Mouse (Mus musculus): ENCODE data around the gene Psg20.
"Not testable (repeated sequence)": the region's sequence is repeated elsewhere in the genome, so short reads cannot be mapped to it uniquely, and the experiment has no call there.

Gene Psg20

DNA sequence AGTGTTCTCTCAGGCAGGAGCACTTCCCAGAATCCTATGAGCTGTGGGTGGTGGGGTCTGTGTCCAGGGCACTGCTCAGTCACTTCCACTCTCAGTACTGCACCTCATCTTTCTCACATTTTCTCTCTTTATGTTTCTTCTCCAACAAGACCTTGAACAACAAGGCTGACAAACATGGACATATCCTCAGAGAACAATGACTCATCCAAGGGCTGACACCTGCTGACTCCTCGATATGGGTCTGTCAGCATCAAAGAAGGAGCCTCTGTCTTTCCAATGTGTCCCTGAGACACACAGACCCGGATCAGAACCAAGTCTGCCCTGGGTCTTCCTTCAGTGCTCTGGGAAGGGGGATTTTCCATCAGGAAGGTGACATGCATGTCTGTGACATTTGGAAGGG lies at the start of gene Psg20:
Gene Psg20 (minus strand): TSS at position 101 of the 400 bp plus-strand sequence.
- no peak for DNase-seq (ENCODE audit: low read depth, low spot score)

DNA sequence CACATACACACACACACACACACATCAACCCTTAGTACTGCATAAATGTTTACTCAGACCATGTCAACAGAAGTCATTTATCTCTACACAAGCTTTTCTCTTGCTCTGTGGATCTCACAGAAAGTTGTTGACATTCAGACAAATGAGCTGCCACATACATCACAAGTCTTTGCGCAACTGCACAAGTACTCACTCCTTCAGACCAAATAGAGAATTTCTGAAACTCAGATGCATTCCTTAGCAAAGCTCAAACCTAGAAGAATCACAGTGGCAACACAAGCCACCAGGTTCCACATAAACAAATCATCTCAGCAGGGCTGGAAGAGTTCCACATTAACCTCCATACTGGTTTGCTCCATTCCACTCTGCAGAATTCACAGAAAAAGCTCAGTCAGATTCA lies 48.5 kb upstream of the Psg20 start:
- DNase-seq (ENCODE audit: low read depth, low spot score), result no peak

DNA sequence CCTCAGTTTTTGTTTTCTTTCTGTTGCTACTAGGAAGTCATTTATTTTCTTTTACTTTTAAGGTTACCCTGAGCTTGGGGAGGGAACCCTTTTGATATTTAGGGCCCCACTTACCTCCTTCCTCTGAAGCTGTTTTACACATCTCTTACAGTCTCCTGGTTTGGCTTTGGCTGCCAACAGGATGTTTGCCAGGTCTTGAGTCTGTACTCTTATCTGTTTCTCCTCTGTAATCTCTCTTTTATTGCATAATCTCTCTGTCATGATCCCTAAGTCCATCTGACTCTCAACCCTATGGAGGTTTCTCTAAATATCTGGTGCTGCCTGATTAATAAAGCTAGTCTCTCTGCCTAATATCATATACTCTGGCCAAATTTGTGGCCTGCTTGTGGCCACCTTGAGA lies 47.1 kb upstream of the Psg20 start:
- no peak for DNase-seq (ENCODE audit: low read depth, low spot score)

DNA sequence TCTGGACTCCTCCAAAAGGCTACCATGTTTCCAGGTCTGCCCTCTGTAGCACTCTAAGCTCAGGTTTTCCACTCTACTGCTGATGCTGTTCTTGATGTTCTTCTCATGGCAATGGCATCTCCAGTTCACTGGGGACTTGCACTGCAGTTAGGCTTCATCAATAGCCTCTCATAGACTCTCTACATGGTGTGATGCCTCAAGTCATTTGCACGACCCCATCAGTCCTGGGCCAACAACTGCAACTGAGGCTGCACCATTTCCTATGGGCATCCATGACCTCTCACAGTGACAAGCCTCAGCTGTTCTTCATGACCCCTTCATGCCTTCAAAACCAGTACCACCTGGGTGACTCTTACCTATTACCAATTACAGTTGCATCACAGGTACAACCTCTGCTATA lies 42.4 kb upstream of the Psg20 start:
- no peak for DNase-seq (ENCODE audit: low read depth, low spot score)

DNA sequence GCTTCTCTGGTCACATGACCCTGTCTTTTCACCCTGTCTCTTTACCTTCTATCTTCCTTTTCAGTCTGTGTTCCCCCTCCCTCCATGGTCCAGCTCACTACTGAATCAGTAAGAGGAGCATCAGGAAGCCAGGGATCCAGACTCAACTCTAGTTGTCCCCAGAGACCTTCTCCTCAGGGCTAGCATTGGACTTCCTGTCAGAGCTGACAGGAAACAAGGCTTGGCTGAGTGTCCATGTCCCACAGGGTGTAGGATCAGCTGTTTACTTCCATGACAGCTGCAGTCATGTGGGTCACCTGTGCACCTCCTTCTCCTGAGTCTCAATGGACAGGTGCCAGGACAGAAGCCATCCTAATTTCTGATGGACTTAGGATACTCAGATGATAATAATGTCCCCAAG lies 39.9 kb upstream of the Psg20 start:
- DNase-seq (ENCODE audit: low read depth, low spot score), result not testable (repeated sequence)

DNA sequence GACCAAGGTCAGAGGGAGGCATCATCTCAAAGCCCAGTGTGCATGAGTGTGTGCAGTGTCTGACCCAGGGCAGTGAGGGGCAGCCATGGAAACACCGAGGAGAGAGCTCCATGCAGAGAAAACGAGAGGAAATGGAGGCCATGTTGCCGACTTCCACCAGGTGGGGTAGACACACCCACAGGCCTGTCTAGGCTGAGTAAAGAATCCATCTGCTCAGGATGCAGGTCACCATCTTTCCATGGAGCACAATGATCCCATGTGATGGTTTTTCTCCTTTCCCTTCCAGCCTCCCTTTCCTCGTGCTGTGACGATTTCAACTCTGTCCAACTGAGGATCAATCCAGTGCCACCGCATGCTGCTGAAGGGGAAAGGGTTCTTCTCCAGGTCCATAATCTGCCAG lies 38.0 kb upstream of the Psg20 start:
- DNase-seq (ENCODE audit: low read depth, low spot score), result no peak

DNA sequence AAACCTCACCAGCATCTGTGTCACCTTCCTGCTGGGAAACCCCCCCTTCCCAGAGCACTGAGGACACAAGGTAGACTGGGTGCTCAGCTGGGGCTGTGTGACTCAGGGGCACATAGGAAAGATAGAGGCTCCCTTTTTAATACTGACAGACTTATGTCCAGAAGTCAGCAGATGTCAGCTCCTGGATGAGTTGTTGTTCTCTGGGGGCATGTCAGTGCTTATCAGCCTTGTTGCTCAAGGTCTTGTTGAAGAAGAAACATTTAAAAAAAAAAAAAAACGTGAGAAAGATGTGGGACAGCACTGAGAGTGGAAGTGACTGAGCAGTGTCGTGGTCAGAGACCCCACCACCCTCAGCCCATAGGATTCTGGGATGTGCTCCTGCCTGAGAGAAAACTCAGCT lies 31.8 kb upstream of the Psg20 start, which contains the start of gene Psg22:
Gene Psg22 (plus strand): TSS at position 301 of the 400 bp plus-strand sequence.
- no peak for DNase-seq (ENCODE audit: low read depth, low spot score)

DNA sequence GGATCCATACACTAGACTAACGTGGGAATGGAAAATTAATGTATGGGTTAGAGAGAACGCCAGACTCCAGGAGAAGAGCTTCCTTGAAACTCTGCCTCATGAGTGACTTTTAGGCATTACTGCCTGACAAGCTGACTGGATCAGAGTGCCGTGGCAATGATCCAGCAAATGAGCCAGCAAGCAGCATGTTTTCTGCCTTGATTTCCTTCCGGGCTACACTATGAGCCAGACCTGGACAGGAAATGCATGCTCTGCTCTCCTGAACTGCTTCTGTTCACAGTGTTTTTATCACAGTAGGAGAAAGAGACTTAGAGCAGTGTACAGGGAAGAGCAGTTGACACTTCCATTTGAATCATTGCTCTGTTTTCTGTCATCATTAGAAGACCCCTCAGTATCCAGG lies 29.6 kb upstream of the Psg20 start:
- no peak for DNase-seq (ENCODE audit: low read depth, low spot score)

DNA sequence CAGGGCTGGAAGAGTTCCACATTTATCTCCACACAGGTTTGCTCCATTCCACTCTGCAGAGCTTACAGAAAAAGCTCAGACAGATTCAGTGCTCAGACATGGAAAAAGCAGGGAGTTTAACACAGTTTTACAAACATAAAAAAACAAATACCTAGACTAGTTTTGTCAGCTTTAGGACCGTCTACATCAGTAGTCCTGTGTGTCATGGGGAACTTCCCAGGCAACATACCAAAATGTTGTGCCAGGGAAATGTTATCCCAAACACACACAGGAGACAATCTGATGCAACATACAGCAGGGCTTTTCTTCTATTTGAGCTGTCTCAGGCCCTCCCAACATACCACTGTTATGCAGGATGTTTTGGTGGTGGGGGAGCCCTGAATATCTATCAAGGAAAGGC lies 24.9 kb upstream of the Psg20 start:
- no peak for DNase-seq (ENCODE audit: low read depth, low spot score)

DNA sequence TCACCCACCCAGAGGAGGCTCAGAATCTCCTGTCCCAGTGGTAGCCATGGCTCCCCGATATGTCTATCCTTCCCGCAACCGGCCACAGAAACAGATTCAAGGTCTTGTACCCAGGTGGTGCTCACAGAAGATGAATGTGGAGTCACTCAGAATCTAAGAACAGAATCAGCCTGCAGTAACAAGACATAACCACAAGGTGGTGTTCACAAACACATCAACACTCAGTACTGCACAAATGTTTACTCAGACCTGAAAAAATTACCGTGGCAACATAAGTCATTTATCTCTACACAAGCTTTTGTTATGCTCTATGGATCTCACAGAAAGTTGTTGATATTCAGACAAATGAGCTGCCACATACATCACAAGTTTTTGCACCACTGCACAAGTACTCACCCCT lies 24.3 kb upstream of the Psg20 start:
- DNase-seq (ENCODE audit: low read depth, low spot score), result not testable (repeated sequence)

DNA sequence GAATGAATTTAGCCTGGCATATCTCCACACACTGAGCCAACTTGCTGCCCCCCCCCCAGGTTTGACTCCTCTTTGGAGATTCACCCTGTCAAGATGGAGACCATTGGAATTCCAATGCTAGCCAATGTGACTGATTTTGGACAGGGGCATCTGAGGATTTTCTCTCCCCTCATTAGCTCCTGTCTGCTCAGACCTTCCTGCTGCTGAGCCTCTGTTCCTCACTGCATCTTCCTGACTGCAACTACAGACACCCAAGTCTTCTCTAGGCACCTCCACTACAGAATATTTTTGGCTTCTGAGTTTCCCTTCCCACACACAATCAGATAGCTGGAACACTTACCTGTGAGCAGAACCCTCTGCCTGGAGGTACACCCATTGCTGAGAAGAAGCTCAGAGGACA lies 399 bp downstream of the Psg20 start:
- no peak for DNase-seq (ENCODE audit: low read depth, low spot score)

DNA sequence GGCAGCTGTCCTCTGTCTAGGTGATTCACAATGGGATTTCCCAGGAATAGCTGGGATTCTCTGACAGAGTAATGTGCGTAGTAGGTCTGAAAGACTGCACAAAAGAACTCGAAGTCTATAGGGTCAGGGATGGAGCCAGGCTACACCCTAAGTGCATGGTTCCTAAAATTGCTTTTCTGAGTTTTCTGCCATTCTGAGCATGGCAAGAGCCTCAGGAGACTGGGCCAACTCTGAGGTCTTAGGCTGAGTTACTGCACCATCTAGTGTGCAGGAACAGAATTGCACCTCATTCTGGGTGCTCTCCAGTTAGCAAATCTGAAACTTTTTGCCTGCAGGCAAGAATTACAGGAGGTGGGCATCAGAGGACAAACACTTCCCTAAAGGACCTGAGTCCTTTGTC lies 6.2 kb downstream of the Psg20 start:
- DNase-seq (ENCODE audit: low read depth, low spot score), result peak; percentile 17

DNA sequence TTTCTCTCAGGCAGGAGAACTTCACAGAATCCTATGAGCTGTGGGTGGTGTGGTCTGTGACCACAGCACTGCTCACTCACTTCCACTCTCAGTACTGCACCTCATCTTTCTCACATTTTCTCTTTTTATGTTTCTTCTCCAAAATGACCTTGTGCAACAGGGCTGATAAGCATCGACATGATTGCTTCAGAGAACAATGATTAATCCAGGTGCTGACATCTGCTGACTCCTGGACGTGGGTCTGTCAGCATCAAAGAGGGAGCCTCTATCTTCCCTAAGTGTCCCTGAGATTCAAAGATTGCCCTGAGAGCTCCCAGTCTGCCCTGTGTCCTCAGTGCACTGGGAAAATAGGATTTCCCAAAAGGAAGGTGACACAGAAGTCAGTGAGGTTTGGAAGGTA lies 29.4 kb downstream of the Psg20 start, which contains the start of gene Psg21:
Gene Psg21 (minus strand): TSS at position 101 of the 400 bp plus-strand sequence.
- not testable (repeated sequence) for DNase-seq (ENCODE audit: low read depth, low spot score)

DNA sequence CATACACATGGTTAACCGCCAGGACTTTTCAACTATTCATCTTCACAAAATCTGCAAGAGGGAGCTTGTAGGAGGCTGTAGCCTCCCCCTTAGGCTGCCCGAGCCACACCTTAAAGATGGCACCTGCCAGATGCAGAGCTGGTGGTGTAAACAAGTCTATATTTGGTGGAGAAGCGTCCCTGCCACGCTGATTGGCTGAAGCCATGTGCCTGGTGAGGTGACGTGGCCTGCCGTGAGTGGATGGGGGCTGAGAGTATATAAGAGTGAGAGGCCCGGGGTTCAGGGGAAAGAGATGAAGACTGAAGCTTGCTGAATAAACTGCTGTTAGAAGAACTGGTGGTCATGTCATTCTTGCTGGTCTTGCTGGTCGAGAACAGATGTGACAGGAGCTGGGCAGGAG lies 59.1 kb downstream of the Psg20 start:
- DNase-seq (ENCODE audit: low read depth, low spot score), result not testable (repeated sequence)

Measured in embryo, embryonic 11.5 days (tissue).